Mouse (Mus musculus) thymus, adult 2 months (tissue): ENCODE results near the gene Boll.
A peak's percentile ranks its signal among the peaks of the same experiment; 100 is the strongest.

Source experiments
- CTCF ChIP-seq: fragments of 200-500 bp; IDR thresholded peaks from 2 replicates; pipeline ENCODE4 v1.5.1; 2012; ENCODE audit warnings: mild to moderate bottlenecking, control low read depth, low read length, moderate library complexity, borderline replicate concordance; ENCODE audit not compliant: control insufficient read depth, poor library complexity, insufficient read depth; ENCODE audit errors: extremely low read depth
- POLR2A ChIP-seq: fragments of 200-500 bp; IDR thresholded peaks from 2 replicates; pipeline ENCODE4 v1.6.1; 2012; ENCODE audit warnings: mild to moderate bottlenecking, low read length, control low read depth, moderate library complexity; ENCODE audit not compliant: control insufficient read depth, poor library complexity, insufficient read depth; ENCODE audit errors: extremely low read depth

DNA sequence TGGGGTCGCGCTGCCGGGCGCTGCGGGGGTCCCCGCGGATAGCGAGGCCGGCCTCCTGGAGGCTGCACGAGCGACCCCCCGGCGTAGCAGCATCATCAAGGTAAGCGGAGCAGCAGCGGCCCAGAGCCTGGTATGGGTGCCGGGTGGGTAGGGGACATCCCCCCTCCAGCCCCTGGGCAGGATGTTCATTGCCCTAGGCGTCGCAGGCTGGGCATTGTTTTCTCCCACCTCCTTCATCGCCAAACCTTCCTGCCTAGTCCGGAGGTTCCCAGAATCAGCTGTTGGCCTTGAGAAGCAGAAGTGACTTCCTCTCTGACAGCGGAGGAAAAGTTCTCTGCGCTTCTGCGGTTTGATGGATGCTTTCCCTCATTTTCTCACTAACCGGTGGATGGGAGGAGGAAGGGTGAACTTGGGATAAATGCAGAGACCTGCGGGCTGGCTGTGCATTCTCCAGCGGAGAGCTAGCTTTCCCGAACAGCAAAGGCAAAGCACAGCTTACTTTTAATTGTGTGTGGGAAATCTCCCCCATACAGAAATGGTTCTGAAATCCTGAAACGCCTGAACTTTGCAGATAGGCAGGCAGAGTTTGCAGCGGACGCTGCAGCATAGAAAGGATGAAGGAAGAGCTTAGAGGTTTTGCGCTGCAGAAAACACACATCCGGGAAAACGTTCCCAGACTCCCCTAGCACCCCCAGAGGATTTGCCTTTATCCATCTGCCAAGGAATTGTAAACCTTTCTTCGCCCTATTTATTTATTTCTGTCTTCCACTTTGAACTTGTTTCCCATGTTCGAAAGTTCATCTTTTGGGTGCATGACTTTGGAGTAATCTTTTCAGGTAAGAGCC, 43.5 kb upstream of the Boll start:
- 0 out of 2 replicates have a peak, but pooled peaks have one; percentile 21 for TF ChIP-seq POLR2A
- no peak for TF ChIP-seq CTCF
